Mouse (Mus musculus) brain, adult 2 months (tissue): ENCODE measurements at regions not wholly inside any gene's neighbourhood (a gene's known extent, or its start where the extent isn't known, plus 50 kb on each side); places are given as distances from the start of the nearest gene placed in this dataset.

Source experiments
- DNase-seq: peaks from one replicate; pipeline ENCODE4 v3.0.0; 2011; ENCODE audit warnings: low read depth, low spot score

DNA sequence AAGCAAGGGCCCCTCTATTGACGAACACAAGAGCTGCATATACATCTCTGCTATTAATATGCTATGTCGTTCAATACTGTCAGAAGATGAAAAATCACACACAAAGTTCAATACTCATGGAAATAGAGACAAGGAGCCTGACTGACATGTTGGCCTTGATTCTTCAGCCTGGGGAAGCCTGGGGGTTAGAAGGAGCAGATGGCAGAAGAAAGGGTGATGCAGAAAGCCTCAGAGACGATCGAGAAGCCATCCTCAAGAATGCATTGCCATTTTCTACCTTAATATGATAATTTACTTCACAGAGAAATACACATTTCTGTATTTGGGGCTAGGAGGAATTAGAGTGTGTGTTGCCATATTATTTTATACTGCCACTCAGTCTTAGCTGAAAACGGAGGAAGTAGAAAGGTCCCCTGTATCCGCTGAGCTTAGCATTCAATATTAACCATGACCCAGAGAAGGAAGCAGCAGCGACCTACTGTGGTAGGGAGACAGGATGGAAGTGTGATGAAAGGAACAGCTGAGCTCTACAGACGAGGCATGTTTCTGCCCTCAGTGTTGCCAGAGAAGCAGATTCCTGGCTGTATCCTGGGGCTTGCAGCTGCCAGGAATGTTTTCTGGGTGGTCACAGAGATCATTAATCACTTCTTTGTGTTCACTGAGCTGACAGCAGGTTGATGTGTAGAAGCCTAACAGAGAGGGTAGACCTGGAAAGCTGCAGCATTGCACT lies 105.2 kb downstream of the Lrig3 start:
- DNase-seq, result no peak

GRCm38 (mm10) chr10:126071714-126072057 lies 105.7 kb downstream of the Lrig3 start:
- no peak for DNase-seq

DNA sequence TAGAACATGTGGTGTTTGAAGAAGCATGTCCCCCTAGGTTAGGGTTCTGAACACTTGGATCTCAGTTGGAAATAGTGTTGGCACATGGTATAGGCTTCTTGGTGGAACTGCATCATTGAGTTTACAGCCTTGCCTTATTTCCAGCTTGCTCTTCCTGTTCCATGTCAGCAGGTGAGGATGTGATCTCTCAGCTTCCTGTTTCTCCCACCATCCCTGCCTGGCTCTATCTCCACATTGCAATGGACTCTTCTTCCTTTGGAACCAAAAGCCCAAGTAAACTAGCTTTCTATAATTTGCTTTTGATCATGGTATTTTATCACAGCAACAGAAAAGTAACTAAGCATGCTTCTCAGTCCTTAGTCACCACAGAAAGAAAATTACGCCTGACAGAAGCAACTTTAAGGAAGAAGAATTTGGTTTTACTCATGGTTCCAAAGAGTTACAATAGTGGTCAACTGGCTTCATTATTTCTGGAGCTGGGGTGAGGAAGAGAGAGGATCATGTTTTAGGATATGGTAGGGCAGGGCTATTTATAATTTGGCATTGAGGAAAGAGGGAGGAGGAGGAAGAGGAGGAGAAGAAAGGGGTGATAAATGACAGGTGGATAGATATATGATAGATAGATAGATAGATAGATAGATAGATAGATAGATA lies 111.5 kb downstream of the Lrig3 start:
- no peak for DNase-seq

GRCm38 (mm10) chr10:126082576-126082975 lies 116.6 kb downstream of the Lrig3 start:
- DNase-seq, result no peak

DNA sequence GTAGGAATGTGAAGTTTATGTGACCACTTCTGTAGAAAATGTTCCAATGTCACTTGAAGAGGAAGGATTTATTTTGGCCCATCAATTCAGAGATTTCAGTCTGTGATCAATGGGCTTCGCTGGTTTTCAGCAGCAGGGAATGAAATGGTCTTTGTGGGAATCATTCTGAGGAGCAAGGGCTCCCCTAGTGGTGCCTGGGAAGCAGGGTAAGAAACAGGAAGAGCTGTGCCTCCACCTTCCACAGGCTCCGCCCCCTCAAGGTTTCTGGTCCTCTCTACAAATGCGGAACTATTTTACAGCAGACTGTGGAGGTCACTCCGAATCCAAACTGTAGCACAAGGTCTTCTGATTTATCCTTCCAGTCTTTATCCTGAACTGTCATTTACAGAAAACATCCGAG lies 120.7 kb downstream of the Lrig3 start:
- no peak for DNase-seq

DNA sequence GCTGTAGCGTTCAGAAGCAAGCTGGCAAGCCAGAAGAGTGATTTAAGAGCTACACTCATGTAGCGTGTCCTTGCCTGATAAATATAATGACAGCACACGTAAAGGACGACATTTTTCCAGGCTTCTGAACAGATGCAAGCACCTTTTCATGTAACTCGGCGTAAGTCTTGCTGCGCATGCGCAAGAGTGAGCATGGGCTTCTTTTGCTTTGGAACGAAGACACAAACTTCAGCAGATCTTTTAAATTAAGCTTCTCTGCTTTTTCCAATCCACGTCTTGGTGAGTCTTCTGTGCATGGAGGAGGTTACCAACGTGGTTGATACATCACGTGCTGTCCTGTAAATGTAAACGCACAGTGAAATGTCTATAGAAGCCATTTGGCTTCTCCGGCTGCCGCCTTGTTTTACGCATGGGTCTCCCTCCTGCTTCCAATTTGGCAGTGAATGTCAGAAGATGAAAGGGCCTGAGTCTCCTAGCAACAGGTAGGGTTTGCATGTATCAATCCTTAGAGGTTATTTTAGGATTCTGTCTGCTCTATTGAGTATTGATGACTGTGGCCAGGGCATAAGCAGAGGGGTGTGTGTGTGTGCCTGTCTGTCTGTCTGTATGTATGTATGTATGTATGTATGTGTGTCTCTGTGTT lies 128.4 kb downstream of the Lrig3 start:
- peak; percentile 62 for DNase-seq

DNA sequence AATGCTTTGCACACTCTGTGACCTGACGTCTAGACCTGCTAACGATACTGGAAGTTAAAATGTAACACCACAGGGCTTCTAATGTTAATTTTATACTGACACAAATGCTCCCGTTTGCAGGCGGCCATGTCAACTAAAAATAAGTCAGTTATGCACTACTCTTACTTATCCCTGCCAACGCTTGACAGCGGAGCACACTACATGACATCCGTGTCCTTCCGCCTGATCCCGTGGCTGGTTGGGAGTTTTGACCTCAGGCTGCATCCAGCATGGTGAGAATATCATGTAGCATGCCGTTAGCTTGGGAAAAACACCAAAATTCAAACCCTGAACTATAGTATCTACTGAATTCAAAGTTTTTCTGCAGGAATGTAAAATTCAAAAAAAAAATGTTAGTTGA lies 131.9 kb downstream of the Lrig3 start:
- no peak for DNase-seq

- DNase-seq, result no peak
Observed at GRCm38 (mm10) chr10:126102876-126103275, 136.9 kb downstream of the Lrig3 start.

DNA sequence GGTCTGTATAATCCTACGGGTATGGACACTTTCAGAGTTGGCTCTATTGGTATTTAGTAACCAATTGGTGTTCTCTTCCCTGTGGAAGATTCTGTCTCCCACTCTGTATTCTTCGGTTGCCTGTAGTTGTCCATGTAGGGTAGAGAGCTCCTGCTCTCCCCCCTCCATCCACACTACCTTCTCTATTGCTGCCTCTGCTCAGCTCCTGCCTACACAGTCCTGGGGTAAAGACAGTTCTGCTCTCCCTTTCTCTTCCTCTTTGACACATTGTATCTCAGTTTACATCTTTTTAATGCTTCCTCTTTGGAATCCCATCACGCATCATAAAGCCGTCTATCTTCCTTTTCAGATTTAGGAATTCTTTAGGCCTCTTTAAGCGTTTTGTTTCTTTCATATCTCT lies 147.1 kb downstream of the Lrig3 start:
- DNase-seq, result no peak

- DNase-seq, result no peak
Observed at GRCm38 (mm10) chr10:126115386-126115785, 149.4 kb downstream of the Lrig3 start.

DNA sequence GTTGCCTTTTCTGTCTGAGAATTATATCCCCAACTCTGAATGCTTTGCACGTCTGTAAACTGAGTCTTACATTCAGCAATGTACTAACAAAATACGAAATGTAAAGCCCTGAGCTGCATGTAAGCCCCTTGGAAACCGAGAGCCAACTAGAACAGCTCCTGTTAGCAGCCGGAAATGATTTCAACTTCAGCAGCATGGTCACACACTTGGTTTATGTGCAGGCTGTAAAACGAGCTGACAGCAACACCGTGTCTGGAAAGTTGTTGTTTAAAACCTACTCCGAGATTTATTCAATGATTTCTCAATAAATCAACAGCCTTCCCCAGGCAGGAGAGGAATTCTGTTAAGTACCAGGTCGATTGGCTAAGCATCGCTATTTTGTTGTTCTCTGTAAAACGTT lies 155.7 kb downstream of the Lrig3 start:
- no peak for DNase-seq

- no peak for DNase-seq
Observed at GRCm38 (mm10) chr10:126122504-126122903, 156.5 kb downstream of the Lrig3 start.

- DNase-seq, result peak; percentile 58
Observed at GRCm38 (mm10) chr10:126133188-126133587, 167.2 kb downstream of the Lrig3 start.

DNA sequence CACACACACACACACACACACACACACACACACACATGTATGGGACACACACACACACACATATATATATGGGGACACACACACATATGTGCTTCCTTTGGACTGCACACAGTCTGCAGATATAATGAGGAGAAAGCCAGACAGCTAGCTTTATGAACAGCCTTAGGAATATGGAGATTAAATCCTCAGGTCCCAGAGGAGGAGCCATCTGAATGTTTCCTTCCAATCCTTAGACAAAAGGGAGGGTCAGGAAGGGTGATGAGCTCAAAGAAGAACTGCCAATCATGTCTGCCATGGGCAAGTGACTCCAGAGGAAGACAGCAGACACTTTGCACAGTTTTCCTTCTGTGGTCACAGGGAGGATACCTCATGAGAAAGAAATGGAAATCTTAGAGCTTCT lies 168.0 kb downstream of the Lrig3 start:
- no peak for DNase-seq

GRCm38 (mm10) chr10:126138585-126138984 lies 172.6 kb downstream of the Lrig3 start:
- no peak for DNase-seq

- DNase-seq, result peak; percentile 9
Observed at GRCm38 (mm10) chr10:126141586-126141985, 175.6 kb downstream of the Lrig3 start.

DNA sequence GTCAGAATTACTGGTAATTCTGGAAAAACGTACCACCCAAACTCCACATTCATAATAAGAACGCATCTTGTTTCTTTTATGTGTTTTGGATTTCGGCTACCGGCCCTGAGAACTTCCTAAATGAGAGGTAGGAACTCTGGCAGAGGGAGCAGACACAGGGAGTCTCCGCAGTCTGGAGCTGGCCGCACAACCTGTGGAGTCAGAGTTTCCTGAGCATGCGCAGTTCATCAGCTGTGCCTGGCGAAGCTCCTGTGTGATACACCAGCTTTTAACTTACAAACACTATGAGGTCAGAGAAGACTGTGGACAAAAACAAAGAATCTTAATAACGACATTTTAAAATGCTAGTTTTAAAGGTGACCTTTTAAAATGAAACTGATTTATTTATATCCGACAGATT lies 177.9 kb downstream of the Lrig3 start:
- no peak for DNase-seq

- no peak for DNase-seq
Observed at GRCm38 (mm10) chr10:126144609-126145202, 178.7 kb downstream of the Lrig3 start.

- DNase-seq, result peak; percentile 11
Observed at GRCm38 (mm10) chr10:126157300-126157699, 191.3 kb downstream of the Lrig3 start.

- no peak for DNase-seq
Observed at GRCm38 (mm10) chr10:126165215-126165614, 199.2 kb downstream of the Lrig3 start.

GRCm38 (mm10) chr10:126169095-126169873 lies 203.3 kb downstream of the Lrig3 start:
- peak; percentile 5 for DNase-seq

- peak; percentile 46 for DNase-seq
Observed at GRCm38 (mm10) chr10:126169874-126170163, 203.9 kb downstream of the Lrig3 start.
